Comparison of ENCODE assay signal across 25 mouse cellular contexts in the genomic region with DNA sequence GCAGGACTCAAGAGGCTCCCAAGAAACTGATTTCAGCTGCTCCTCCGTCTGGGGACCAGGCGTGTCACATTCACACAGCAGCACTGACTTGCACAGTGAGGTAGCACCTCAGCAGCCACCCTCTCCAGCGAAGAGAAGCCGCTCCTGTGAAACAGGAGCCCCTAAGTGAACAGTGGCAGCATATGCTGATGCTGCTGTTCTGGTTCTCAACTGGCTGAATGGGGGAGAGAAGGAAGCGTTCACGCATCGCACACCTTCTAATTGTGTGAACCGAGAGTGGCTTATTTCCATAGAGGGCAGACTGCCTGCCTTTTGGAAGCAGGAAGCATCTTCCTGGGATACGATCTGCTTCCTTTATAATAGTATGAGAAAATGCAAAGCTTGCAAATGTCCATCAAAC. TPM values are rescaled to one million over a fixed set of nuclear protein-coding genes. Genes with fewer than 3 reads are reported as not detected.
"Had no signal": no experiment of that assay in that cellular context is flagged by ENCODE, and none has a peak within 500 bp of the region (broad histone marks: within the 10 kb centered on the region; RNA-seq: fewer than 3 reads in every experiment).

No protein-coding gene starts in this region.

- DNase-seq: gastrocnemius, adult 2 months; gastrocnemius, postnatal 10 days; gastrocnemius, postnatal 25 days; heart, postnatal 4 days; kidney, adult 18-20 months; kidney, adult 8-10 months; kidney, postnatal 10 days; kidney, postnatal 25 days; kidney, postnatal 4 days; liver; liver, embryonic 13.5 days; liver, postnatal 0 days had no signal

- H3K9ac ChIP-seq: heart, embryonic 13.5 days; heart, embryonic 15.5 days; hindbrain, embryonic 13.5 days; hindbrain, embryonic 15.5 days; intestine, embryonic 15.5 days; limb, embryonic 12.5 days; liver, embryonic 13.5 days; liver, embryonic 15.5 days; liver, postnatal 0 days had no signal

- H3K4me3 ChIP-seq: gastrocnemius, adult 2 months; heart, embryonic 13.5 days; heart, embryonic 15.5 days; hindbrain, embryonic 13.5 days; hindbrain, embryonic 15.5 days; intestine, embryonic 15.5 days; layer of hippocampus, adult 2 months; left cerebral cortex, adult 2 months; limb, embryonic 10.5 days; limb, embryonic 12.5 days; liver, embryonic 13.5 days; liver, embryonic 15.5 days had no signal

- ATAC-seq: inflammation-experienced regulatory T-cells, adult 6 months; intestine, embryonic 15.5 days; intestine, postnatal 0 days; liver, postnatal 0 days had no signal

- H3K36me3 ChIP-seq: heart, embryonic 13.5 days; heart, embryonic 15.5 days; hindbrain, embryonic 13.5 days; hindbrain, embryonic 15.5 days; intestine, embryonic 15.5 days; limb, embryonic 10.5 days; limb, embryonic 12.5 days; liver, embryonic 13.5 days; liver, embryonic 15.5 days had no signal

- H3K27ac ChIP-seq: gastrocnemius, adult 2 months; heart, embryonic 13.5 days; heart, embryonic 15.5 days; hindbrain, embryonic 13.5 days; hindbrain, embryonic 15.5 days; intestine, embryonic 15.5 days; layer of hippocampus, adult 2 months; left cerebral cortex, adult 2 months; limb, embryonic 10.5 days; limb, embryonic 12.5 days; liver, embryonic 13.5 days; liver, embryonic 15.5 days had no signal

- H3K9me3 ChIP-seq: heart, embryonic 13.5 days; heart, embryonic 15.5 days; hindbrain, embryonic 13.5 days; hindbrain, embryonic 15.5 days; intestine, embryonic 15.5 days; limb, embryonic 10.5 days; limb, embryonic 12.5 days; liver, embryonic 13.5 days; liver, embryonic 15.5 days had no signal

RNA-seq across cellular contexts. Expression of a gene that starts 5.9 kb away (rescaled TPM):
- total RNA-seq: granulocyte monocyte progenitor cell, adult 5-6 weeks had no signal
- polyA plus RNA-seq: liver, postnatal 0 days had no signal
